Mouse (Mus musculus): ENCODE results near the gene Reps2.

GRCm38 (mm10) chrX:162521831-162522514 lies 121.5 kb downstream of the Reps2 start:
- TF ChIP-seq CTCF (IDR thresholded peaks at IDR 0.05; ENCODE audit: low read depth) (no peak), EP300 (IDR thresholded peaks at IDR 0.05; ENCODE audit: low read depth) (no peak)
